Mouse (Mus musculus): ENCODE measurements at regions not wholly inside any gene's neighbourhood (a gene's known extent, or its start where the extent isn't known, plus 50 kb on each side); places are given as distances from the start of the nearest gene placed in this dataset.

DNA sequence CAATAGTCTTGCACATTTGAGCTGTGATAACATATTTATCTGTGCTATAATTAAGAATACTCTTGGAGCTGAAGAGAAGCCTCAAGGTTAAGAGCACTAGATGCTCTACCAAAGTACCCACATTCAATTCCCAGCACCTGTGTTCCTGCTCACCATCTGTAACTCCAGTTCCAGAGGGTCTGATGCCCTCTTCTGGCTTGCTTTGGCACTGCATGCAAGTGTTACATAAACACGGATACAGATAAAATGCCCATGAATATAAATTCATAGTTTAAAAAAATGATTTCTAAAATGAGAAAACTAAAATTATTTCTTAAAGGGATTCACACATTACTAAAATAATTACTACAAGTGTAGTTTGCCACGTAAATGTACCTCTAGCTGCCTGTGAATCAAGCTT is 364.3 kb downstream of the Tox3 start:
- TF ChIP-seq GATA1 (IDR thresholded peaks at IDR 0.05; ENCODE audit: low read length) (no peak), TAL1 (IDR thresholded peaks at IDR 0.05; ENCODE audit: low read length) (no peak)

Measured in erythroblast, embryonic 14.5 days (primary cell).